Mouse (Mus musculus): ENCODE data around the gene Caln1. TPM values are rescaled to one million over a fixed set of nuclear protein-coding genes. Genes with fewer than 3 reads are reported as not detected.
A peak's percentile ranks its signal among the peaks of the same experiment; 100 is the strongest.
"Not testable (repeated sequence)": the region's sequence is repeated elsewhere in the genome, so short reads cannot be mapped to it uniquely, and the experiment has no call there.

Gene Caln1
- total RNA-seq, 2 experiments from 2014 or later, result 0.16 TPM; not detected in 1

GRCm38 (mm10) chr5:130547496-130547895 lies 178.2 kb downstream of the Caln1 start:
- DNase-seq, result no peak

GRCm38 (mm10) chr5:130553916-130554315 lies 184.7 kb downstream of the Caln1 start:
- DNase-seq, result no peak

GRCm38 (mm10) chr5:130563146-130563545 lies 193.9 kb downstream of the Caln1 start:
- no peak for DNase-seq

GRCm38 (mm10) chr5:130566002-130566401 lies 196.7 kb downstream of the Caln1 start:
- no peak for DNase-seq

- DNase-seq, result no peak
These were observed 208.3 kb downstream of the Caln1 start for GRCm38 (mm10) chr5:130577581-130577980.

- no peak for DNase-seq
These were observed 214.8 kb downstream of the Caln1 start for GRCm38 (mm10) chr5:130584042-130584441.

- DNase-seq, result no peak
These were observed 217.0 kb downstream of the Caln1 start for GRCm38 (mm10) chr5:130586257-130586656.

- no peak for DNase-seq
These were observed 227.3 kb downstream of the Caln1 start for GRCm38 (mm10) chr5:130596541-130596940.

GRCm38 (mm10) chr5:130613657-130614056 lies 244.4 kb downstream of the Caln1 start:
- no peak for DNase-seq

- no peak for DNase-seq
These were observed 245.0 kb downstream of the Caln1 start for GRCm38 (mm10) chr5:130614209-130614608.

GRCm38 (mm10) chr5:130620060-130620459 lies 250.8 kb downstream of the Caln1 start:
- DNase-seq, result no peak

GRCm38 (mm10) chr5:130623206-130623605 lies 254.0 kb downstream of the Caln1 start:
- DNase-seq, result peak; percentile 80

- no peak for DNase-seq
These were observed 258.5 kb downstream of the Caln1 start for GRCm38 (mm10) chr5:130627800-130628199.

- DNase-seq, result no peak
These were observed 266.1 kb downstream of the Caln1 start for GRCm38 (mm10) chr5:130635397-130635796.

- no peak for DNase-seq
These were observed 272.6 kb downstream of the Caln1 start for GRCm38 (mm10) chr5:130641881-130642280.

- not testable (repeated sequence) for DNase-seq
These were observed 276.9 kb downstream of the Caln1 start for GRCm38 (mm10) chr5:130646126-130646525.

GRCm38 (mm10) chr5:130658141-130658540 lies 288.9 kb downstream of the Caln1 start:
- no peak for DNase-seq

- DNase-seq, result no peak
These were observed 296.8 kb downstream of the Caln1 start for GRCm38 (mm10) chr5:130666091-130666490.

- no peak for DNase-seq
These were observed 303.3 kb downstream of the Caln1 start for GRCm38 (mm10) chr5:130672588-130672987.

GRCm38 (mm10) chr5:130673092-130673491 lies 303.8 kb downstream of the Caln1 start:
- no peak for DNase-seq

- no peak for DNase-seq
These were observed 308.6 kb downstream of the Caln1 start for GRCm38 (mm10) chr5:130677895-130678294.

- no peak for DNase-seq
These were observed 316.8 kb downstream of the Caln1 start for GRCm38 (mm10) chr5:130685911-130686658.

- DNase-seq, result no peak
These were observed 319.3 kb downstream of the Caln1 start for GRCm38 (mm10) chr5:130688385-130689138.

GRCm38 (mm10) chr5:130691349-130691748 lies 322.1 kb downstream of the Caln1 start:
- DNase-seq, result no peak

All from gastrocnemius, postnatal 25 days (tissue).